Mouse (Mus musculus): ENCODE measurements around the gene Nipal4.
"Not testable (repeated sequence)": the region's sequence is repeated elsewhere in the genome, so short reads cannot be mapped to it uniquely, and the experiment has no call there.

Gene Nipal4

DNA sequence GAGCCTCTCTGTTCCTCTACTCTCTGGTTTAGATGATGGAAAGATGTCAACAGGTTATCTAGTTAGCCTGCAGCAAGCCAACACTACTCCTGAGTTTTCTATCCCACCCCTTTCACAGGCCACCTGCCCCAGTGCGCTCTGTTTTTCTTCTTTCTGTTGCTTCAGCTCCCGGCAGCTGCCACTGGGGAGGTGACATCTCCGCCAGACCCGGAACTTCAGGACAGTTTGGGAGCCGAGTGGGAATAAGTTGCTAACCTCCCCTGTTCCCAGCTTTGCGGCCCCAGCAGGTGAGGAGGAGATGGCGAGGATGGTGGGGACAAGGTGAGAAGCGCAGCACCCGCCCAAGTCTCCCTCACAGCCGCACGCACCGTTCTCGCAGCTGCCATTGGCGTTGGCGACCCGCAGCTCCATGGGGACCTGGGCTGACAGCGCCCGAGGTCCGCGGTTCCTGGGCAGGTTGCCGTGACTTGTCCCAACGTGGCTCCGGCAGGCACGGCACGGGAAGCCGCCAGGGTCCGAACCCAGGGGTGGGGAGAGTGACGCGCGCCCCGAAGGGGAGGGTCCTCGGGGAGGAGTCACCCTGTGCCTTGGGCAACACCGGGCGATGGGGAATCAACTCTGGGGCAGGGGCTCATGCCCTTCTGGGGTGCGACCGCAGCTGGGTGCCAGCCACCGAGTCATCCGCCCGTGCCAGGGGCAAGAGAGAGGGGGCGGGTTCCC is at the start of gene Nipal4:
Gene Nipal4 (minus strand): TSS at position 643 of the 720 bp plus-strand sequence.
- no peak for DNase-seq (ENCODE audit: low spot score in 2 of 2)

DNA sequence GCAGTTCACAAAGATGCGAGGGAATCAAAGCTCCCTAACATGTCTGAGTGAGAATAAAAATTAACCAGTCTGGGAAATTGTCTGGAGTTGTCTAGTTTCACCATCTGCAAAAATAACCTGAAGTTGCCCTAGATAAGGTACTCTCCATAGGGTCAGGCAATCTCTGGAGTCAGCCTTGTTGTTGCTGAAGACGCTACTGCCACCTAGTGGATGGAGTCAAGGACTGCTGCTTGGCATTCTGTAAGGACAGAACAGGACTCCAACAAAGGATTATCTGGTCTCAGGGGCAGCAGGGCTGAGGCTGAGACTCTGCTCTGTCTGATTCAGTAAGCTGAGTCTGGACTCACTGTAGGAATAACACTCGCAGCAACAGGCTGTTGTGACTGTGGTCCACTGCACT is 49.0 kb upstream of the Nipal4 start:
- DNase-seq (ENCODE audit: low spot score in 2 of 2): peak in 1 of 2 experiments; percentile 74

DNA sequence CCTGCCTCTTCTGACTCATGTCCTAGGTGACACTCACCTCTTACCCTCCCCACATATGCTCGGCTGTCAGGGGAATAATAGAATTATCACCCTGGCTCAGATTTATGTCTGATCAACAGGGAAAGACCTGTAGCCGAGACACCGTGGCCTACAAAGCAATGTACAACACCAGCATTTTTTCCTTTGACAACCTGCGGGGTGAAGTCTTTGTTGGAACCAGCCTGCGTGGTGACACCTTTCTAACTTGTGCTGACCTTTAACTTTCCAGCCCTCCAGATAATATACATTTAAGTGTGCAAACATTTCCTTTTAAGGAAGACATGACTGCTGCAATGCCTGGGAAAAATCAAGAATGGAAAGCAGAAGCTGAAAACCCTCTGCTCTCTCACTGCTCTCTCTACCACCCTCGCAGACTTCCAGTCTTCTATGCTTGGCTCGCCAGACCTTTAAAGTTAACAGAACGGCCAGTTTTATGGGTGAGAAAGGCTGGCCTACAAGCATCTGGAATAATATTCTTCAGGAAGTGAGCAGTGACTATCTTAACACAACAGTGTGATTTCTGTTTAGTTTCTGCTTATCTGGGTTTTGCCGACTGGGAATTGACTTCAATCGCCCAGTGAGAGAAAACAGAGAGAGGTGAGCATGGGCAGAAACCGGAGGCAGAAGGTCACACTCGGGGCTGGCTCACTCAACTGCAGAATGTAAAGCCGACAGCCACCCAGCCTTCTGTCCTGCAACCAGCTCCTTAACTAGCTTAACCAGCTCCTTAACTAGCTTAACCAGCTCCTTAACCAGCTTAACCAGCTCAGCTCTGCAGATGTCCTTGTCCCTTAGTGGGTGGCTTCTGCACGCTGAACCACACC is 48.3 kb upstream of the Nipal4 start:
- no peak for DNase-seq (ENCODE audit: low spot score in 2 of 2)

DNA sequence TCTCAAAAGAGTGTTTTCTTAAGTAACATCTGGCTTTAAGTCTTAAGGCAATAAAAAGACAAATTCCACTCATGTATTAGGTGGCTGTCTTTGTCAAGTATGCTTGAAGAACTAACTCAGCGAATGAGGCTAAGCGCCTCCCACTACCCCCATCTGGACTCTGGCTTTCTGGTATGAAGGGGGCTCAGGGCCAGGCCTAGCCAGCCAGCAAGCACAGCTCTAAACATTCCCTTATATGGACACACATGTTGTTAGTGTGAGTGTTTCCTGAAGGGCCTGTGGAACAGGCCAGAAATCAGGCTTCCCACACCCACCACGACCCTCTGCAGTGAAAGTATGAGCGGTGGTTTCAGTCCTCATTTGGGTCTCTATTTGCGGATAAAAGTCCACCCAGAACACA is 47.5 kb upstream of the Nipal4 start:
- DNase-seq (ENCODE audit: low spot score in 2 of 2): no peak

DNA sequence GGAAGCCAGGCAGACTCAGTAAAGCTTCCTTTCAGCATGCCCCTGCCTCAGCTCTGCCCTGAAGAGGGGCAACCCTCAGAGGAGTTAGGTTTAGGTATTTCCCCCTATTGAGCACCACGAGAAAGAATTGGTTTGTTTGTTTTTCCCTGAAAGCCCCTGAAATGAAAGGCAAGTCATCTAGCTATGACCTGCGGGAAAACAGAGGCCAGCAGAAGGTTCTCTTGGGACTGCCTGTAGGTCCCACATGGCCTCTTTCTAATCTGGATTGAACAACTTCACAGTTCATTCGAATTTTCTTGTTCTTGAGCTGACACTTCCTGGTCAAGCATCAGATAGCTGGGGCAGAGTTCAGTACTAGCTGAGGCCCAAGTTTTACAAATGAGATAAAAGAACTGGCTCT is 45.5 kb upstream of the Nipal4 start:
- no peak for DNase-seq (ENCODE audit: low spot score in 2 of 2)

DNA sequence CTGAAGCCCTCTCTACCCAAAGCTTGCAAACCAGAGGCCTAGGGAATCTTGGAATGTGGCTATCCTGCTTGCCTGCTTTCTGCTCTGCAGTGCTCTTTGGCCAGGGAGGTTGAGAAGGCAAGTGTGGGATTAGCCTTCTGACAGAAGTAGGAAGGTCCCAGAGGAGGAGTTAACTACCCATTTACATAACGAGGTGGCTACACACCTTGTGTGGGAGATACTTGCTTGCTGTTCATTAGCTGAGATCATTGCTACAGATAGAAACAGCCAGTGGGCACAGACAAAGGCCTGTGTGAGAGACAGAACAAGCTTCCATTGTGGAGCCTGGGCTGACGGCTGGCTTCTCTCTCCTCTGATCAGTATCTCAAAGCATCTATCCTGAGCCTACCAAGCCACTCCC is 43.6 kb upstream of the Nipal4 start:
- DNase-seq (ENCODE audit: low spot score in 2 of 2): no peak

DNA sequence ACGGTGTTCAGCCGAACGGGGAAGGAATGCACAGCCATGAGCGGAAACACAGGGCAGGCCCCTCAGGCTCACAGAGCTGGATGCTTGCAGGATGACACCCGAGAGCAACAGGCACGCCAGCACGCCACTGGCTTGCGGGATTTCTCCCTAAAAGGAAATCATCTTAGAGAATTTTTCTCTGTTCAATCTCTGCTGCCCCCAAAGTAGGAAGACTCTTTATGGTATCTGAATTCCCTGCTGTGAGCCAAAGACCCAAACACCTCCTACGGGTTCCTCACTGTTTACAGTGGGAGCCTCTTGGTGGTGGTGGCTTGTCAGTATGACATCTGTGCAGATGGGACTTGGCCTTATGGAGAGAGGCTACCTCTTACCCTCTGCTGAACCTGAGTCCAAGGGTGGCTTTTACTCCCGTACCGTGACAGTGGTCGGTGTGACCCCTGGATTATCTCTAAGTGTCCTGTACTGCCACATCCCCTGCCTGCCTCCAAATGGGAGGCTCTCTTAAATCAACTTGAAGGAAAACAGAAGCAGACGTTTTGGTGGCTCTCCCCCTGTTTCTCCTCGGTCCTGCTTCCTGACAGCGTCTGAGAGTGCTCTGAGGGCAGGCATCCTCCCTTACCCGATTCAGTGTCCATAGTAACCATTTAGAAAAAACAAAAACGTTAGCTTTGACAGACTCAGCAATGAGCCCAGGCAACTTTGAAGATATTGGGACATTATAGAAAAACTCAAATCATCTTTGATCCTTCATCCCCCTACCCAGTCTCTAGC is 39.5 kb upstream of the Nipal4 start:
- DNase-seq (ENCODE audit: low spot score in 2 of 2): no peak

DNA sequence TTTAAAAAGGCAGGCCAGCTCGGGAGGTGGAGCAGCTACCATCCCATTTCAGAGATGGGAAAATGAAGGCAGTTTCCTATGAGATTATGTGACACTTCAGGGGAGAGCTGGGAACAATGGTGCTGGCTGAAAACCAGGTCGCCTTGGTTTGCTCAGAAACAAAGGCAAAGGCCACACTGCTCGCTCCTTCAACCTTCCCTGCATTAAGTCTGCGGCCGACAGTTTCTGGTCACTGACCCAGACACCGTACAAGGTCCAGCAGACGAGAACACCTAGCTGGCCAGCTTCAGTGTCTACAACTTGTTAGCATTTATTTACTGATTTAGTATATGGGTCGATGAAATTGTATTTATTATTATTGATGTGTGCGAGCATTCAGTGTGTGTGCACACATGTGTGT is 38.5 kb upstream of the Nipal4 start:
- no peak for DNase-seq (ENCODE audit: low spot score in 2 of 2)

DNA sequence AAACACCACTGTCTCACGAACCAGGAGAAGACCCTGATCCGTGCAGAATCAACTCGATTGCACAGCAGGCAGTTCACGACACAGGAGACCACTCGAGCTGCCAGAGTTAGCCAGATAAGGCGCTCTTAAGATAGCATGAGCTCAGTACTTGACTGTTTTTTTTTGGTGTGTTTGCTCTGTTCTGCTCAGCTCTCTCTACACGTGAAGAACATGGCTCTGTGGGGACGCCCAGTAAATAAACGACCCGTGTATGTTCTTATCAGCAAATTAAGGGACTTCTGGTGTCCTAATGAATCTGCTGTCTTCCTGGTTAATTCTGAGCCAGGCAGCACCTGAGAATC is 36.2 kb upstream of the Nipal4 start:
- DNase-seq (ENCODE audit: low spot score in 2 of 2): no peak

DNA sequence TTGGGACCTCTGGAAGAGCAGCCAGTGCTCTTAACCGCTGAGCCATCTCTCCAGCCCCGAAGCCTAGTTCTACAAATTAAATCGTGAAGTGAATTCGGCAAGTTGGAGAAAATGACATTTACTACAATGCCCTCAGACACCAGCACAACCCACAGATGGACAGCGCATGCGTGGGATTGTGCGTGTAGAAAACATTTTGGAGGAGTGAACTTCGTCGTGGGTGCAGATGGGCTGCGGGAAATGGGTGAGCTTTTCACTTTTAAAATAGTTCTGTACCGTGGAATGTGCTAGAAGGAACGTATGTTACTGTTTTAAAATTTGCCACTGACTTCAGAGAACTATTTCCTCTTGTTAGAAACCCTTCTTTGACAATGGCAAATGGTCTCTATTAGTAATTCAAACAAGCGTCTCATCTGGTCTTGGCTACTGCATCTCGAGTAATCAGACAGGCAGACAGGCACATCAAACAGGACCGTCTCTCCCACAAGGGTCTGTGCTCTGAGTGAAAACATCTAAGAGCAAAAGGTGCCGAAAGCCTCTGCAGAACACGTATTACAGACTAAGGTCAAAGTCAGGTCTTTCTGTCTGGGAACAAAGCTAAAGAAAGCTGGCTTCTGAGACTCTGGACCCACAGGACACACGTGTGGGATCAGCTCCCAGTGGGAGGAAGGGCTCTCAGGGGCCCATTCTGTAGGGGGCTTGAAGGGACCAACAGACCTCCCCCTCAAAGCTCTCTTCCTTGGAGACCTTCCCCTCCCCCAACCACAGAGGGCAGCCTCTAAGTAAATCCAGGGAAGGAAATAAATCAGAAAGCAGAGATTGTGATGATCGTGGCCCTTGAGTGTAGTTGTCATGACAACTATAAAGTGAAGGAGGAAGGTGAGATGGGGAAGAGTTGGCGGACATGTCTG is 35.6 kb upstream of the Nipal4 start:
- DNase-seq (ENCODE audit: low spot score in 2 of 2): peak; percentile 74 to 81

DNA sequence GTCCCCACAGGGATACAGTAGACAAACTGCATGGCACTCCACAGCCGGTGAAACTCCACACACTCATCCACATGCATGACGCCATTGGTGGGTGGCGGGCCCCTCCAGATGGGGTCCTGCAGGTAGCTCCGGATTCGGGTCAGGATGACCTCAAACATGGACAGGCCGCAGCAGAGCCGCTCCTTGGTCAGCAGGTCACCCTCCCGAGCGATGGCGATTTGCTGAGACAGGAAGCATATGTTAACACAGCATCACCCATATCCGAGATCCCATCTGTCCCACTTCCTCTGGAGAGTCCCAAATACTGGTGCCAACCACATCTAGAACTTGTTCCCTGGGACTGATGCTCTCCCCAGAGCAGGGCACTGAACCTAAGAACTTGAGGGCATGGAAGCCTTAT is 34.4 kb upstream of the Nipal4 start:
- no peak for DNase-seq (ENCODE audit: low spot score in 2 of 2)

DNA sequence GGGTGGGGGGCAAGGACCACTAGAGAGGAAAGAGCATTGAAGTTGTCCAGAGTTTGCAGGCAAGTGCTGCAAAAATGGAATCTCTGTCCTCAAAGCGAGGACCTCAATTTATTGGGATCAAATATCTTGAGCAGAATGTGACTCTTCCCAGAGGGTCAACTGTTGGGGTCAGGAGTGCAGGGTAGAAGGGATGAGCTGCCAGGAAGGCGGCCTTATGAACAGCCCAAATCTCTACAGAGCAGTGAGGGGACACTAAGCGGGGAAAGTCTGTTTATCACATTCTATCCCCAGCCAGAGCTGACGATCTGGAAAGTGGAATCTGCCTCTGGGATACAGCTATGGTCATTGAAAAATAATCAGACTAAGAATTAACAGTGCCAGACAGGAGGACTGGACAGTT is 27.9 kb upstream of the Nipal4 start:
- DNase-seq (ENCODE audit: low spot score in 2 of 2): no peak

DNA sequence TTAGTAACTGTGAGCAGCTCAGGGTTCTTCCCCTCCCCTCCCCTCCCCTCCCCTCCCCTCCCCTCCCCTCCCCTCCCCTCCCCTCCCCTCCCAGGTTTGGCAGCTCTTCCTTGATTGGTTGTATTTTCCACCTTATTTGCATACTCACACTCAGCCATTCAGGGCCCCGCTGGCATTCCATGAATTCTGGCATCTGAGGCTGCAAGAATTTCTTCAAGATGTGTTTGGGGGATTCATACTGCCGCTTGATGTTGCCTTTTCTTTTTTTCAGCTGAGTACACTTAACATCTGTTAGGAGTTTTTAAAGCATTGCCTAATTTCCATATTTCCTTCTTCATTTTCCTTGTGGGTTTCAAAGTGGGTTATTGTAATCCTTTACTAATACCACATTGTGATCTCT is 22.0 kb upstream of the Nipal4 start:
- no peak for DNase-seq (ENCODE audit: low spot score in 2 of 2)

DNA sequence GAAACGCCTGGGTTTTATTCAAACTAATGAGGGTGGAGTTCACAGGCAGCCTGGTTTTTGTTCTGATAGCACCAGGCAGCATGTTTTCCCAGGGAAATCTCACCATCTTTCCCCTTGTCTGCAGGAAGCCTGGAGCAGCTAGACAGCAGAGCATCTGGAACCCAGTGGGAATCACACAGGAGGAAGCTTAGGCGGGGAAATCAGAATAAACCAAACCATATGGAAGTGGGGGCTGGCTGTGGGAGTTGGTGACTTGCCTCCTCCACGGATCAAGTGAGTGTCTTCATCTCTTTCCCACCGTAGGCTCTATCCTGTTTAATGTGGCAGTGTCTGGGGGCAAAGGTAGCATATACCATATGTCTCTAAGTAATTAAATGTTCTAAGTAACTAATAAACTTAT is 19.2 kb upstream of the Nipal4 start:
- DNase-seq (ENCODE audit: low spot score in 2 of 2): peak; percentile 62 to 64

DNA sequence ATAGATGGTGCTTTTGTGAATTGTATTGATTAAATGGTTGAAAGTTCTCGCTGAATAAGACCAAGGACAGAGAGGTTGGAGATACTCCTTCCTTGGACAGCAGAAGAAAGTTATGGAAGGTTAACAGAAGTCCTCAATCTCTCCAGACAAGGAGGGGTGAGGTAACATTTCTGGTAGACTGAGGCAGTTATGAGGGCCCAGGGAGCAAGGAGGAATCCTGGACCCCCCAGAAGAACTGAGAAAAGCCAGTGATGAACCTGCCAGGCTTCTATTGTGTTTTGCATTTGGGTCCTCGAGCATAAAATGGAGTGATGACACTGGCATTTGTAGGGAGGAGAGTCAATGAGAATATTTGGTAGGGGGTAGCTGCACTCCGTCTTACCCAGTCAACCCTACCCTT is 18.6 kb upstream of the Nipal4 start:
- no peak for DNase-seq (ENCODE audit: low spot score in 2 of 2)

DNA sequence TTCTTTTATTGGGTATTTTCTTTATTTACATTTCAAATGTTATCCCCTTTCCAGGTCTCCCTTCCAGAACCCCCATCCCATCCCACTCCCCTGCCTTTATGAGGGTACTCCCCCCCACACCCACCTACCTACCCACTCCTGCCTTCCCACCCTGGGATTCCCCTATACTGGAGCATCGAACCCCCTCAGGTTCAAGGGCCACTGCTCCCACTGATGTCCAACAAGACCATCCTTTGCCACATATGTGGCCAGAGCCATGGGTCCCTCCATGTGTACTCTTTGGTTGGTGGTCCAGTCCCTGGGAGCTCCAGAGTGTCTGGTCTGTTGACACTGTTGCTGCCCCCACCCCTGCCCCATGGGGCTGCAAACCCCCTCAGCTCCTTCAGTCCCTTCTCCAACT is 15.7 kb upstream of the Nipal4 start:
- DNase-seq (ENCODE audit: low spot score in 2 of 2): not testable (repeated sequence)

DNA sequence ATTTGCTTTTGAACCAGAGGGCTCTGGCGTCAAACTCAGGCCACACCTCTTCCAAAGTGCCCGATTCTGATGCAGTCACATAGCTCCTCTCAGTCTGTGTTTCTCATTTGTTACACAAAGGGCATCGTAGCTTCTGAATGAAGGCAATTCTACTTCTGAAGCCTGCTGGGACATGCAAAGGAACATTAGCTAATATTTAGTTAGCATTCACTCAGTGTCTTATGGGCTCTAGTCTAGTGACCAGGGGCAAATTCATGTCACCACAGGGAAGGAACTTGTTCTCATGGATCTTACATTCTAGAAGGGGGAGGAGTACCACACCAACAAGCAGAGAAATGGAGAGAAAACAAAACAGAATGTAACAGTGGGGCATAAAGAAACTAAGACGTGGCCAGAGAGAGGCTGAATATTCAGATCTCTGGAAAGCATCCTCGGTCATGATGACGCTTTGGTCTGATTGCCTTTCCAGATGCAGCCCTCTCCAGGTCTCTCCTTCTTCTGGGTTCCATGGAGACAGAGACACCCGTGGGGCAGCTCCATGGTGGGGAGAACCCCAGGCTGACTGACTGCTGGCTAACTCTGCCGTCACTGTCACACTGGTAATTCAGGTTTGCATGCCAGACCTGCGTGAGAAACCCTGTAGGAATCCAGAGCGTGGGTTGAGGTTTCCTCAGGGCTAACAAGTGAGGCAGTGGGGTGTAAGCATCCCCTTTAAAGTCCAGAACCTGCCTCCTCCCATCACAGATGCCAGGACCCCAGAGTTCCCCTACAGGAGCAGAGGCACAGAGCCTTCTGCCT is 11.1 kb upstream of the Nipal4 start:
- no peak for DNase-seq (ENCODE audit: low spot score in 2 of 2)

DNA sequence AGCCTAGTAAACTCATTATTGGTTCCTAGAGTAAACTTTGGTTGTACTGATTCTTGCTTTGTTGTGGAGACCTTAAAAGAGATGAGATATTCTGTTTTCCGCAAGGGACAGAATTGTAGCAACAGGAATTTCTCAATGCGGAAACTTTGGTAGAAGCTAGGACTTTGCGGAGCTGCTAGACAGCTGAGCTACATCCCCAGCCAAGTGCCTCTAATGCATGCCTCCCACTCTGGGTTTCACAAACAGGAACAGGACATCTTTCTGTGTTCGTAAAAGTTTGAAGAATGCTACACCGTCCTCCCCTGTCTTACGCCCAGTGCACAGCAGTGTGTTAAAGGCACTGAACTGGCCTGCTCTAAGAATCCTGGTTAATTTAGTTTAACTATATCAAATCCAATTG is 9.8 kb upstream of the Nipal4 start:
- no peak for DNase-seq (ENCODE audit: low spot score in 2 of 2)

DNA sequence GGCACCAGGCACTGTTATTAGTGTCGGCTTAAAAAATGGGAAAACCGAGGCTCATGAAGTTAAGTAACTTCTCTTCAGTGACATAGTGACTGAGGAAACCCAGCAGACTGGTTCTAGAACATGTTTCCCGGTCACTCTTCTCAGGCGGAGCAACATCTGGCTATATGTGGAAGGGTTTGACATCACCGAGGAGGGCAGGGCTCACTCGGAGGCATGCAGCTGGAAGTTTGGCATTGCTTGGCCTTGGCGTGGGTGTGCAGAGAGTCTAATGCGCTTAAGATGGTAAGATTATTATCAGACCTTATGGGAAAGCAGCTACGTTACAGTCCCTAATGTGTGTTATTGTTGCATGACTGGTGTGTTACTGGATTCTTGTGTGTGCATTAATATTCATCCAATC is 5.8 kb upstream of the Nipal4 start:
- DNase-seq (ENCODE audit: low spot score in 2 of 2): no peak

DNA sequence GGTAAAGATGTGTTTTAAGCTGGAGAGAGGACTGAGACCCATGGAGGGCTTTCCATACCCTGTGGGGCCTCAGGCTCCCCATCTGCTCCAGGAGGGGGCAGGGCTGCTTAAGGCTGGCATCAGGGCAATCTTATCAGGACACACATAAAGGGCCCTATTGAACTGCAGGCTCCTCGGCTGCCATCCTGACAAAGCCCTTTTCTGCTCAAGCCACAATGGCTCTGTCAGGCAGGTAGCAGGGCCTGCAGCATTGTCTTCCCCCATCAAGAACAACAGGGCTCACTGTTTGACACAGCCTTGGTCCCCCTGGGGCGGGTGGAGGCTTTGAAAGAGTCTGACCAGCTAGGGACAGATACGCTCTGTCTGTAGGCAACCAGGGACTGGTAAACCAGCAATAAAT is 3.6 kb upstream of the Nipal4 start:
- DNase-seq (ENCODE audit: low spot score in 2 of 2): no peak

DNA sequence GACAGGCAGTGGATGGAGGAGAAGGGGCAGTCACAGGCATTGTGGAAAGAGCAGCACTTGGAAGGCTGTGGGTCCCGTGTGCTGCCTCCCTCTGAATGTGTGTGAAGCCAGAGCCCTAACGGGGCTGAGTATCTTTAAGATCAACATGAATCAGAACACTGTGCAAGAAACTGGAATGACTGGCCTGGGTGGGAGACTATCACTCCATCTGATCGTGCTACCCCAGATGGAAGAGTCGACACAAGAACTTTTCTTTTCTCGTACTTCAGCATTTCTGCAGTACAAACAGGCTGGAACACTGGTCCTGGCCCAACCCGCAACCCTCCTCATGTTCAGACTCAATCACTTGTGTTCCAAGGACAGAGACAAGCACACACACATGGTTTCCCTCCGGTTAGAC is 2.2 kb upstream of the Nipal4 start:
- no peak for DNase-seq (ENCODE audit: low spot score in 2 of 2)

Data from frontal cortex, postnatal 36 days (tissue).